Mouse (Mus musculus): ENCODE data around the gene Trmt112. TPM values are rescaled to one million over a fixed set of nuclear protein-coding genes. Genes with fewer than 3 reads are reported as not detected.

Trmt112 gene
- polyA plus RNA-seq (2014; fragmentation: Nextera tagmentation; extraction: Ambion mirVana) = 142 and 147 TPM in 2 replicates

- DNase-seq (ENCODE audit: low spot score) (peak; percentile 94), ATAC-seq (ENCODE audit: low FRiP score) (peak; percentile 92)
- Histone ChIP-seq H3K4me3 (ENCODE audit: low read depth, low read length) (peak within 1 kb of the TSS; percentile 61), H3K4me2 (replicated peaks; ENCODE audit: low read depth, low read length) (peak within 1 kb of the TSS; percentile 73), H3K9ac (ENCODE audit: low read depth, low read length) (peak within 1 kb of the TSS; percentile 60), H3K27ac (ENCODE audit: low read depth, low read length) (peak within 1 kb of the TSS; percentile 95), H3K36me3 (ENCODE audit: control insufficient read depth, insufficient read depth, low read length) (peaks cover 13% of the 10 kb centered on the region), H3K9me3 (ENCODE audit: control insufficient read depth, low read length) (no peaks in the 10 kb centered on the region), H3K27me3 (ENCODE audit: control insufficient read depth, insufficient read depth, low read length) (no peaks in the 10 kb centered on the region), H3K4me1 (replicated peaks; ENCODE audit: control insufficient read depth, insufficient read depth, low read length) (peaks cover 12% of the 10 kb centered on the region)
- WGBS = under 1% methylated on average over 65 of the region's 65 CpGs
Measured at GRCm38 (mm10) chr19:6909507-6910289, at the start of gene Trmt112, which contains the start of gene Prdx5. Trmt112 (plus strand) TSS chr19:6909698. Prdx5 (minus strand) TSS chr19:6910106.

- DNase-seq (ENCODE audit: low spot score) (no peak), ATAC-seq (ENCODE audit: low FRiP score) (no peak)
- Histone ChIP-seq H3K27me3 (ENCODE audit: control insufficient read depth, insufficient read depth, low read length) (peaks cover 5% of the 10 kb centered on the region; the same call in 1 of the 2 replicates), H3K4me3 (ENCODE audit: low read depth, low read length) (no peak overlapping the region), H3K9me3 (ENCODE audit: control insufficient read depth, low read length) (no peaks in the 10 kb centered on the region), H3K4me2 (replicated peaks; ENCODE audit: low read depth, low read length) (no peak overlapping the region), H3K4me1 (replicated peaks; ENCODE audit: control insufficient read depth, insufficient read depth, low read length) (peaks cover 9% of the 10 kb centered on the region), H3K36me3 (ENCODE audit: control insufficient read depth, insufficient read depth, low read length) (no peaks in the 10 kb centered on the region), H3K27ac (ENCODE audit: low read depth, low read length) (no peak overlapping the region), H3K9ac (ENCODE audit: low read depth, low read length) (no peak overlapping the region)
- 84% methylated on average over 3 of the region's 3 CpGs for WGBS
Measured at GRCm38 (mm10) chr19:6859971-6860370, 49.5 kb upstream of the Trmt112 start.

GRCm38 (mm10) chr19:6860706-6861105 is 48.8 kb upstream of the Trmt112 start:
- no peak overlapping the region for H3K27ac ChIP-seq (ENCODE audit: low read depth, low read length)
- H3K36me3 ChIP-seq (ENCODE audit: control insufficient read depth, insufficient read depth, low read length) = no peaks in the 10 kb centered on the region
- H3K4me1 ChIP-seq (replicated peaks; ENCODE audit: control insufficient read depth, insufficient read depth, low read length) = peaks cover 4% of the 10 kb centered on the region
- 81% methylated on average over 6 of the region's 6 CpGs for WGBS
- H3K9me3 ChIP-seq (ENCODE audit: control insufficient read depth, low read length) = no peaks in the 10 kb centered on the region
- no peak overlapping the region for H3K9ac ChIP-seq (ENCODE audit: low read depth, low read length)
- H3K4me2 ChIP-seq (replicated peaks; ENCODE audit: low read depth, low read length) = no peak overlapping the region
- H3K27me3 ChIP-seq (ENCODE audit: control insufficient read depth, insufficient read depth, low read length) = peaks cover 4% of the 10 kb centered on the region; the same call in 1 of the 2 replicates
- H3K4me3 ChIP-seq (ENCODE audit: low read depth, low read length) = no peak overlapping the region
- ATAC-seq (ENCODE audit: low FRiP score) = no peak
- DNase-seq (ENCODE audit: low spot score) = no peak

GRCm38 (mm10) chr19:6861451-6861850 is 48.0 kb upstream of the Trmt112 start:
- Histone ChIP-seq H3K9me3 (ENCODE audit: control insufficient read depth, low read length) (no peaks in the 10 kb centered on the region), H3K27ac (ENCODE audit: low read depth, low read length) (no peak overlapping the region), H3K4me2 (replicated peaks; ENCODE audit: low read depth, low read length) (no peak overlapping the region), H3K36me3 (ENCODE audit: control insufficient read depth, insufficient read depth, low read length) (no peaks in the 10 kb centered on the region), H3K27me3 (ENCODE audit: control insufficient read depth, insufficient read depth, low read length) (no peaks in the 10 kb centered on the region), H3K4me3 (ENCODE audit: low read depth, low read length) (no peak overlapping the region), H3K4me1 (replicated peaks; ENCODE audit: control insufficient read depth, insufficient read depth, low read length) (no peaks in the 10 kb centered on the region), H3K9ac (ENCODE audit: low read depth, low read length) (no peak overlapping the region)
- 92% methylated on average over 4 of the region's 4 CpGs for WGBS
- no peak for ATAC-seq (ENCODE audit: low FRiP score)
- DNase-seq (ENCODE audit: low spot score) = no peak

- Histone ChIP-seq H3K27ac (ENCODE audit: low read depth, low read length) (no peak overlapping the region), H3K4me2 (replicated peaks; ENCODE audit: low read depth, low read length) (no peak overlapping the region), H3K4me3 (ENCODE audit: low read depth, low read length) (no peak overlapping the region), H3K4me1 (replicated peaks; ENCODE audit: control insufficient read depth, insufficient read depth, low read length) (no peaks in the 10 kb centered on the region), H3K9ac (ENCODE audit: low read depth, low read length) (no peak overlapping the region), H3K36me3 (ENCODE audit: control insufficient read depth, insufficient read depth, low read length) (no peaks in the 10 kb centered on the region), H3K27me3 (ENCODE audit: control insufficient read depth, insufficient read depth, low read length) (no peaks in the 10 kb centered on the region), H3K9me3 (ENCODE audit: control insufficient read depth, low read length) (no peaks in the 10 kb centered on the region)
- DNase-seq (ENCODE audit: low spot score) = no peak
- no peak for ATAC-seq (ENCODE audit: low FRiP score)
- 9% methylated on average over 5 of the region's 5 CpGs for WGBS
Measured at GRCm38 (mm10) chr19:6869355-6869754, 40.1 kb upstream of the Trmt112 start.

GRCm38 (mm10) chr19:6871574-6872271 is 37.8 kb upstream of the Trmt112 start:
- H3K27ac ChIP-seq (ENCODE audit: low read depth, low read length) = no peak overlapping the region

GRCm38 (mm10) chr19:6872701-6873100 is 36.8 kb upstream of the Trmt112 start:
- ATAC-seq (ENCODE audit: low FRiP score) (no peak), DNase-seq (ENCODE audit: low spot score) (no peak)
- no peak overlapping the region for H3K4me3 ChIP-seq (ENCODE audit: low read depth, low read length)
- no peak overlapping the region for H3K27ac ChIP-seq (ENCODE audit: low read depth, low read length)
- H3K27me3 ChIP-seq (ENCODE audit: control insufficient read depth, insufficient read depth, low read length) = no peaks in the 10 kb centered on the region
- H3K4me1 ChIP-seq (replicated peaks; ENCODE audit: control insufficient read depth, insufficient read depth, low read length) = no peaks in the 10 kb centered on the region
- WGBS = 78% methylated on average over 3 of the region's 3 CpGs
- H3K9ac ChIP-seq (ENCODE audit: low read depth, low read length) = no peak overlapping the region
- no peaks in the 10 kb centered on the region for H3K9me3 ChIP-seq (ENCODE audit: control insufficient read depth, low read length)
- no peak overlapping the region for H3K4me2 ChIP-seq (replicated peaks; ENCODE audit: low read depth, low read length)
- no peaks in the 10 kb centered on the region for H3K36me3 ChIP-seq (ENCODE audit: control insufficient read depth, insufficient read depth, low read length)

More at GRCm38 (mm10) chr19:6871574-6872271, 37.8 kb upstream of the Trmt112 start:
- Histone ChIP-seq H3K9ac (ENCODE audit: low read depth, low read length) (no peak overlapping the region), H3K9me3 (ENCODE audit: control insufficient read depth, low read length) (no peaks in the 10 kb centered on the region), H3K27me3 (ENCODE audit: control insufficient read depth, insufficient read depth, low read length) (no peaks in the 10 kb centered on the region), H3K4me2 (replicated peaks; ENCODE audit: low read depth, low read length) (no peak overlapping the region), H3K4me1 (replicated peaks; ENCODE audit: control insufficient read depth, insufficient read depth, low read length) (no peaks in the 10 kb centered on the region), H3K36me3 (ENCODE audit: control insufficient read depth, insufficient read depth, low read length) (no peaks in the 10 kb centered on the region), H3K4me3 (ENCODE audit: low read depth, low read length) (no peak overlapping the region)
- ATAC-seq (ENCODE audit: low FRiP score) (no peak), DNase-seq (ENCODE audit: low spot score) (peak; percentile 25)
- WGBS = 59% methylated on average over 5 of the region's 5 CpGs

- Histone ChIP-seq H3K36me3 (ENCODE audit: control insufficient read depth, insufficient read depth, low read length) (no peaks in the 10 kb centered on the region), H3K27ac (ENCODE audit: low read depth, low read length) (no peak overlapping the region), H3K4me1 (replicated peaks; ENCODE audit: control insufficient read depth, insufficient read depth, low read length) (no peaks in the 10 kb centered on the region), H3K4me2 (replicated peaks; ENCODE audit: low read depth, low read length) (no peak overlapping the region), H3K9me3 (ENCODE audit: control insufficient read depth, low read length) (no peaks in the 10 kb centered on the region), H3K4me3 (ENCODE audit: low read depth, low read length) (no peak overlapping the region), H3K27me3 (ENCODE audit: control insufficient read depth, insufficient read depth, low read length) (no peaks in the 10 kb centered on the region), H3K9ac (ENCODE audit: low read depth, low read length) (no peak overlapping the region)
- no peak for ATAC-seq (ENCODE audit: low FRiP score)
- 89% methylated on average over 1 of the region's 1 CpGs for WGBS
- DNase-seq (ENCODE audit: low spot score) = no peak
Measured at GRCm38 (mm10) chr19:6874257-6874656, 35.2 kb upstream of the Trmt112 start.

Data from hindbrain, embryonic 11.5 days (tissue).